Mouse (Mus musculus) adipocyte (in vitro differentiated cells): ENCODE results near the gene Cmya5.
"Not testable (repeated sequence)": the region's sequence is repeated elsewhere in the genome, so short reads cannot be mapped to it uniquely, and the experiment has no call there.

Source experiments
- DNase-seq: peaks from one replicate; pipeline ENCODE4 v3.0.0-alpha.2; 2016; ENCODE audit warnings: low spot score

Gene Cmya5

DNA sequence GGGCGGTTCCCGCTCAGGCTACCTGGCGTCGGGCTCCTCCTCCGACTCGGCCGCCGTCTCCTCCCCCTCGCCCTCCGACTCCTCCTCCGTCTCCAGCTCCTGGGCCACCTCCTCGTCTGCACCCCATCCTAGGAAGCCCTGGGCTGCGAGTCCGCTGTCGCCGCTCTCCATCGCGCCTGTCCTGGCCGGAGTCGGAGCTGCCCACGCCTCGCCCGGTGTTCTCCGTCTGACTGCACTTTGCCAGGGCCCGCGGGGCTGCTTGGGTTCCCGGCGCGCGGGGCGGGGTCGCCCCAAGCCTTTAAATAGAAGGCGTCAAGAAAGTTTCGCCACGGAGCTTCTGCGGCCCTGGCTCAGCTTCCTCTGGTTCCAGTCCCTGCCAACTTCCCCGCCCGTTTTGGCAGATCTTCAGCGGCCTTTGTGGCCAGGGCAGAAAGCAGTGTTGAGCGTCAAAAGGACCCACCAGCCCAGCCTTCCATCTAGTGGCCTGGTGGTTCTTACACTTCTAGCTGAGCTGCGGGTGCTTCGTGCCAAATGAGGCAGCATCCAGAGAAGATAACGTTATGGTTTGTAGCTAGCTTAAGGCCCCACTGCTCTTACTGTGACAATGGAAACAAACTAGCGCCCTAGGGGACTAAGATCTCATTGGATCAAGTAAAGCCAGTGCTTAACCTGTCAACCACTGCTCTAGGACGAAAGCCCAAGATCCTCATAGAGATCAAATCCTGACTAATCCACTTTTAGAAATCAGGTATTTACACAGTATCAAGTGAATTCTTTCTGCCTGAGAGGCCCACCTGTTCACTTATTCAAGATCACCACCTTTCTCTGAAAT is at the start of gene Cmya5:
TSS of gene Cmya5 (minus strand) at position 389 of the 832 bp plus-strand sequence.
- peak; percentile 14 for DNase-seq

DNA sequence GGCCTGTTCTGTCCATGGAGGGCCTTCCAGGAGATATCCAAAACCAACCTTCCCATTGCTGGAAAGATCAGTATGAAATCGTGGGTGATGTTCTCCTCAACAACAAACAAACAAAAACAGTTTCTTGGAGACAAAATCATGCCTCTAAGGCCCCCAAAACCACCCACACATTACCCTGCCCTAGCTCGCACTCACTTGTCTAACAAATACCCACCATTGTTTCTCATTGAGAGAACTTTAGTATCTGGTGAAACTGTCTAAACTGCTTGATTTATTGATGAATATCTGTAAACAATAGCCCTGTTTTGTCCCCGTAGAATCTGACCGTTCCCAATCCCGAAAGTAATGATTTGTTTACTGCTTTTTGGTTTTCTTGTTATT is 48.1 kb upstream of the Cmya5 start:
- no peak for DNase-seq

DNA sequence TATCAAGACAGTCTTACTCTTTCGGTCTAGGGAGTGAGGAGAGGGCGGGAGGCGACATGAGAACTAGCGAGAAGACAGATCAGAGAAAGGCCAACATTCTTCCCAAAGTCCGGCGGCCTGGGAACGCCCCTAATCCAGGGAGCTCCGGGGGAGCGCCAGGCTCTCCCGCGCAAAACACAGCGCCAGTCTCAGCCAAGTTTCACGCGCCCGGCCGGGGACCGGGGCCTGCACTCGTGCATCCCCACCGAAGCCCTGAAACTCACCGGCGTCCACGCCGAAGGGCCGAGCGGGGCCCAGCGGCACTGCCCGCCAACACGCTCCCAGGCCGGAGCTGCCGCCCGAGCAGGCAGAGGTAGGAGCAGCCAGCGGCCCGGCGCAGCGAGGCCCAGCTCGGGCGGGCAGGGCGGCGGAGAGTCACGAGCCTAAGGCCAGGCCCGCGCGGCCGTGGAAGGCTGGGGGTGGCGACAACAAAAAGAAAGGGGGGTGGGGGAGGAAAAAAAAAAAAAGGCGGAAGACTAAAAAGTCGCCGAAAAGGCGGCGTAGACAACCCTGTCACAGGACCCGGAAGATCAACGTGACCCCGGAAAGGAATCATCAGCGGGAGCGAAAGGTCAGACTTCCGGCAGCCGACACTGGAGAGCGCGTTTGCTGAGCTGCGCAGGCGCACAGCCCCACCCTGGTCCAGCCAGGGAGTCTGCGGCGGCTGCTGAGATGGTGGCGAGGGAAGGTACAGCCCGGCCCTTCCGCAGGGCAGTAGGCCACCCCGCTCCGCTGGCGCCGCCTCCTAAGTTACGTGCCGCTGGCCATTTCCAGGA is 47.5 kb upstream of the Cmya5 start, which contains the start of gene Tent2:
TSS of gene Tent2 (minus strand) at position 555 of the 815 bp plus-strand sequence.
- peak; percentile 98 for DNase-seq

DNA sequence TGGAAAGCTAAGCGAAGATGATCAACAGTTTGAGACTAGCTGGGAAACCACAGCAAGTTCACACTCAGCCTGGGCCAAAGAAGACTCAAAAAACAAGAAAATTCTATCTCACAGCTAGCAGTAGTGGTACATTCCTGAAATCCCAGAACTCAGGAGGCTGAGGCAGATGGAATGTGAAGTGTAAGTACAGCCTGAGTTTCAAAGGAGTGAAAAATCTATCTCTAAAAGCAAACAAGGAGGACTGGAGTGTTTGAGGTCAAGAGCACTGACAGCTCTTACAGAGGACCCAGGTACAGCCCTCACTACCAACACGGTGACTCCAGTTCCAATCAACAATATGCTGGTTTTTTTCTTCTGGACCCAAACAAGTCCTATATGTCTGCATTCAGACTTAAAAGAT is 44.9 kb upstream of the Cmya5 start:
- DNase-seq = no peak

DNA sequence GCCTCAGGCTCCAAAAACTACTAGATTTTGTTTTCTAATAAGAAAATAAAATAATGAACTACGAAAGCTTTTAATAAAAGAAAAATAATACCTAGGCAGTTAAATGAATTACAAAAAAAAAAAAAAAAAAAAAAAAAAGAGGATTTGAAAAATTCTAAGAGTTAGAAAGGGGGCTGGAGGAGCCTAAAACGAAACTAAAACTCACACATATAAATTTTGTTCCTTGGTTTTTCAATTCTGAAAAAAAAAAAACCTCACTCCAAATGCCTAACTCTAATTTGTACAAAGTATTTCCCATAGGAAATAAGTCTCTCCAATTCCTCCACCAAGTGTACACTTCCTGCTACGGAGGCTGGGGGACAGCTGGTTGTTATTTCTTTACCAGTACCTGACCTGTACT is 44.2 kb upstream of the Cmya5 start:
- DNase-seq = no peak

DNA sequence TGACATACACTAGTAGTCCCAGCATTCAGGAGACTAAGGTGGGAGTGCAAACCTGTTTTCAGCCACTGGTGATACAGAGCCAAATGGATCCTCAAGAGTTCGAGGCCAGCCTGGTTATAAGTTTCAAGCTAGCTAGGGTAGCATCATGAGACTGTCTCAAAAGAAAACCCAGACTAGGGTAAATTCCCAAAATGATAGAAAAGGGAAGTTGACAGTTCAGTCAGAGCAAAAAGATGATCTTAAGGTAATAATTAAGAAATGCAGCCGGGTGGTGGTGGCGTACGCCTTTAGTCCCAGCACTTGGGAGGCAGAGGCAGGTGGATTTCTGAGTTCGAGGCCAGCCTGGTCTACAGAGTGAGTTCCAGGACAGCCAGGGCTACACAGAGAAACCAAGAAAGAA is 43.3 kb upstream of the Cmya5 start:
- not testable (repeated sequence) for DNase-seq

DNA sequence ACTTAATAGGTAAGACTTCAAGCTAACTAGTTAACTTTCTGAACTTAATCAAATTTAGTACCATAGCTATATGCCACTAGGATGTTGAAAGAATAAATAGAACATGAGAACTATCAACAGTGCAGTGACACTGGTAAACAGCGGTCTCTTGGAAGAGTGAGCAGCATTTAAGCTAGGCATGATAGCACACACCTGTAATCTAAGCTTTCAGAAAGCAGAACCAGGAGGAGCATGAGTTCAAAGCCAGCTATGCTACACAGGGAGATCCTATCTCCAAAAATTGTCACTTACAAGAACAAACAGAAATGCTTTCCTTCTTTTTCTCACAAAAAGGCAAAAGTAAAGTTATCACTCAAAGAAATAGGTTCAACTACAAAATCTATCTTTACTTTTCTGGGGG is 35.8 kb upstream of the Cmya5 start:
- no peak for DNase-seq

DNA sequence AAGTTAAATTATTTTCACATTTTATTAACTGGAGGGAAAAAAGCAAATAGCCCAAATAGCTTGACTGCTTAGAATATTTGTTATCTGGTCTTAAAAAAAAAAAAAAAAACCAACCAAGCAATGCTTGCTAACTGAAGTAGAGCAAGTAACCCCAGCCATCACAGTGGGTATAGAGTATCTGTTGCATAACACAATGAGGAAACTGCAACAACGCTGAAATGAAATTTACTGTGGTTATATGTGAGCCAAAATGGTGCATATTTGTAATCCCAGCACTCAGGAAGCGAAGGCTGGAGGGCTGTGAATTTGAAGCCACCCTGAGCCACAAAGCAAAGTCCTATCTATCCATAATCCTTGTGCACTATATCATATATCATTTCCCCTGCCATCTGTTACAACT is 35.0 kb upstream of the Cmya5 start:
- DNase-seq = no peak

DNA sequence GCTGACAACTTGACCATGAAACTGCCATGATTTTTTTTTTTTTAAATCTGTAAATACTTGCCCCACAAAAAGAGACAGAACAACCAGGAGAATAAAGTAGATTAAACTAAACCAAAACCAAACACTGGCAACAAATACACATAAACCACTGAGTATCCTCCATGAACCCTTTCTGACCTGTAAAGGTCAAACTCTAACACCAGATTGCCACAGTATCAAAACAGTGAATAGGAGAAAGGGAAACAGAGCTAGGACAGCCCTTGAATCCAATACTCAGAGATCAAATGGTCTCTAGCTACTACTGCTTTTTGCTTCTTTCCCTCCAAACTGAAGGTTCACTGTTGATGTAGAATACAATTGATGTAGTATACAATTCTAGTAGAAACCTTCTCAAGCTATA is 33.0 kb upstream of the Cmya5 start:
- DNase-seq = no peak

DNA sequence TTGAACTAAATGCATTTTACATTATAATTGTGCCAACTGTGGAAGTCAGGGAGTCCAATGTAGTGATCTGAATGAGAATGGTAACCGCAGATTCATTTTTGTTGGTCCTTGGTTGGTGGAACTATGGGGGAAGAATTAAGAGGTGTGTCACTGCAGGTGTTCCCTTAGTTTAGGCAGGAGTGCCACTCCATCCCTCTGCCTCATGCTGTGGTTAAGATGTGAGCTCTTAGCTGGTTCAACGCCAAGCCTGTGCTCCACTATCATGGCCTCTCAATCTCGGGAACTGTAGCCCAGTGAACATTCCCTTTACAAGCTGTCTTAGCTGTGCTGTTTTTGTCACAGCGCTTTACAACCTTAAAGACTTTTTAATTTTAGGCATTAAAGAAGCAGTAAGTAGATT is 18.8 kb upstream of the Cmya5 start:
- no peak for DNase-seq

DNA sequence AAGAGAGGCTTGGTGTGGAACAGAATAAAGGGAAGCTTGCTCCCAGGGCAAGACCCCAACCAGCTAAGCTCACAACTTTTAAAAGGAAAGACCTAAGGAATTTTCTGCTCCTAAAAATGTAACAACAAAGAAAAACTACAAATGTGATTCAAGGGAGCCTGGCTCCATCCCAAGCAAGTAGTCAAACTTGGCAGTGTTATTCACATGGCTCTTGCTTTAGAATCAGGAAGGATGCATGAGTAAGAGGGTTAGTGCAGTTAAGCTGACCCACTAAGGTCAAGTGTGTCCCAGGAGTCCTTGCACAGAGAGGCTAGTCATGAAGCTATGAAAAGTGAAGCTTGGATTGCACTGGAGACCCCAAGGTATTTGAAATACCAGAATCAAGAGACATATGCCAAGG is 17.9 kb upstream of the Cmya5 start:
- DNase-seq = peak; percentile 52

DNA sequence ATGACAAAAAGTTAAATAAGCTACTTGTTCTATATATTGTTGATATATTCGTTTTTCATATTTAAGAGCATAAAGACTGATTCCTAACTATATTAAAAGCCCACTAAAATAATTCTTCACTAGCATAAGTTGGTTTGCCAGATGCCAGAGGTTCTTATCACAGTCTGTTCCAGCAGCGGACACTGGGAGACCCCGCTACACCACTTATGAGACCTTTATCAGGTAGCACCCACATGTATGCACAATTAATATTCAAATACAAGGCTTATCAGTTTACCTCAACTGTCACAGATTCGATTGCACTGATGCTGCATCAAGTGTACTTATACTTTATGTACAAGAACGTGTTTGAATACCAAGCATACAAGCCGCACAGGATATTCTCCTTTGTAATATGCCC is 13.7 kb upstream of the Cmya5 start:
- DNase-seq = no peak

DNA sequence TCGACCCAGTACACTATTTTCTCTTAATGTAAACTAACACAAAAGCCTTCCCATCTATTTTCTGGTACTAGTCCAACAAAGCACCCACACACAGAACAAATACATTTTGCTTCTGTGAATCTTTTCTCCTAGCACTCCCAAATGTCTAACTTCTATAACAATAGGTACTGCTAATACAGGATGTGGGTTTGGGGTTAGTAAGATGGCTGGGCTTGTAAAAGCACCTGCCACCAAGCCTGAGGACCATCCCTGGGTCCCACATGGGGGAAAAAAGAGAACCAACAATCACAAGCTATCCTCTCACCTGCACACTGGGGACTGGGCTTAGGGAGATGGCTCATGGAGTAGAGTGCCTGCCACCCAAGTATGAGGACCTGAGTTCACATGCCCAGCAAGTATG is 8.8 kb upstream of the Cmya5 start:
- no peak for DNase-seq

DNA sequence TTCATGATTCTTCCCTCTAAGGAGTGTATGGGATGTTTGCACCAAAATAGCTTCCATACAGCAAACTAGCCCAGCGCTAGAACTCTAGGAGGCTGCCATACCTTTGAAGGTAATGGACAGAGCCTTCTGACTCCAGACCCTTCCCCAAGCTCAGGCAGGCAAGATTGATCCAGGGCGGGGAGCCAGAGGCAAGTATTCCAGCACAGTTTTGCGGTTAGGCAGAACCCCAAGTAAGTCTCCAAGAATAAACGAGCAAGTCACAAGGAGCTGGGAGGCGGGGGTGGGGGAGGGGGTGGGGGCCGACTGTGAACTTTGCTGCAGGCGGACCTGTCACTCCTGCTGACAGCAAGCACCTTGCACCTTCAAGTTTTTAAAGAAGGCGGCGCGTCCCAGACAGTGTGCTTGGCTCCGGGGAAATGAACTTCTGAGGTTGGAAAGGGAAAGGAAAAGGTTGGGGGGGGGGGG is 673 bp downstream of the Cmya5 start:
- no peak for DNase-seq

DNA sequence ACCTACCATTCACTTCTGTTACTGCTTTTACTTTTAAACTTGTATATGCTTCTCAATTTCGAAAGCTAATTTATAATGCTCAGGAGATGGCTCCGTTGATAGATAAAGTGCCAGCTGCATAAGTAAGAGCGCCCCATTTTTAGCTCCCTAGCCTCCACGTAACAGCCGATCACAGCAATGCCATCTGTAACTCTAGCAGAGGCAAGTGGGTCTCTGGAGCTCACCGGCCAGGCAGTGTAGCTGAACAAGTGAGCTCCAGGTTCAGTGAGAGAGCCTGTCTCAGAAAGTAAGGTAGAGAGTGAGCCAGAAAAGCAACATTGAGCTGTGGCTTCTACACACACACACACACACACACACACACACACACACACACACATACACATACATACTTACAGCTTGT is 3.3 kb downstream of the Cmya5 start:
- DNase-seq = no peak

DNA sequence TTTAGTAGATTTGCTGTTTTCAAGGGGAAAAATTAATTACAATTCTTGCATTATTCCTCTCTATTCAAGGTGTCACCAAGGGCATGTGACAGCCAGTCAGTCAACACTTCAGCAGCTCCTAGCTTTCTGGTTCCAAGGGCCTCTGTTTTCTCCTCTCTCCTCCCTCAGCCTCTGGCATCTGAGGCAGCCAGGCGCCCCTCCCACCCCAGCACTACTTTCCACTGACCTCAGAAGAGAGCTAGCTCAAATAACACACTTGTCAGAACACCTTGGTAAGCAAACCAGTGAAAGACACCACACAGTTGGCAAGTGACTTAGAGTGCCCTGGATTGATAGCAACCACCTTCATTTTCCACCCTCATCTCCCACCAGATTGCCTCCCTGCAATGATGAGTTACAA is 6.5 kb downstream of the Cmya5 start:
- no peak for DNase-seq

DNA sequence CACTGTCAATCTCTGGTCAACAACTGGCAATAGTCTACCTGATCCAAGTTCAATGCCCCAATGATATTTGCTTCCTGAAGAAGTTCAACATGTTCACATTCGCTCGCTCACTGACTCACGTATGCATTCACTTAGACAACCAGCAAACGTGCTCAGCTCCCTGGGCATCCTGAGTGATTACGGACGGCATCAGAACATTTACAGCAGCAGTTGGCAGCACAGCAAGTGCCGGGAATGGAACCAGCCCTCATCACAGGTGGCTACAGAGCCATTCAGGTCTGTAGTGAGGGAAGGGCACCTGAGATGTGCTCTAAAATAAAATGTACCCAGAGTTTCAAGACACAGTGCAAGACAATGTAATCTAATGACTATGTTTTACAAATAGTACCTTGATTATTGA is 7.4 kb downstream of the Cmya5 start:
- DNase-seq = no peak

DNA sequence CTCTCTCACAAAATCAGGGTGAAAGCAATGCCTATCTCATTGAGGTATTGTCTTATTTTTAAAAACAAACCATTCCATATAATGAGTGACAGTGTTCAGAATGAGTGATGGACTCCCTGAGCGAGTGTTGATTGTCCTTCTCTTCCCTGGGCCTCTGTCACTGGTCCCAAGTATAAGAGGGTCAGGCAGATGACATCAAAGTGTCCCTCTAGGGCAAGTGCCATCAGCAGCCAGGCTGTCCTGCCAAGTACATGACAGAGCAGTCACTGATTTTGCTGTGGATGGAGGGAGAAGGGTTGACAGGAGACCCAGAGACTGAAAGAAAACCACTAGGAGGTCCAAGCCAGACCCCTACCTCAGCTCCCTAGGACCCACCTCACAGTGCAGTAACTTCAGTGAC is 8.3 kb downstream of the Cmya5 start:
- DNase-seq = no peak

DNA sequence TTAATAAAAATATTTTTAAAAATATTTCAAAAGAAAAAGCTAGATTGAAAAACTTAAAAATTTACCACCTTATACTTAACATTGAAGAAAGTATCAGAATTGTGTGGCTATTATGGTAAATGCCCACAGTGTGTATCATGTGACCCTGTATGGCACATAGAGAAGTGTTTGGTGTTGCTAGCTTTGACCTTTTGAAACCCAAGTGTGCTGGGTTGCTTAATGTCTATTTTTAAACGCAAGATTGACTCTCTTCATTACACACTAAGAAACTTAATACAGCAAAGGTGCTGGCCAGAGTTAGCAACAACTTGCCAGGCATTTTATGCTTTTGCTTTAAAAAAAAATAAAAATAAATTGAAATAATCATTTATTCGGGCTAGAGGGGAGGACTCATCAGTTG is 9.0 kb downstream of the Cmya5 start:
- peak; percentile 10 for DNase-seq

DNA sequence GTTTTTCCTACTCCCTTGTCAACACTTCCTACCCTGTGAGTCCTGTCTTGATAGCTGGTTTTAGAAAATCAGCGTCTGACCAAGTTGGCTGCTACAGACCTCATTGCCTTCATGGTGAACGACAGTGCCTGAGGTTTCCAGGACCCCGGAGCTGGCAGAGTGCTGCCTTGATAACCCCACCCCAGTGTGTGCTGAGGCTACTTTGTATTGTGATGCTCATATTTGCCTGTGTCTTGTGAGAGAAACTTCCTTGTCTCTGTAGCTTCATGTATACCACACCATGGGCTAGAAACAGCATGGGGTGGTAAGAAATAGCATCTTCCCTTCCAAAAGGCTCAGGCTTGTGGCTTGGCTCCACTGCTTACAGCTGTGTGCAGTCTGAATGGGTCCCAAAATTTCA is 13.8 kb downstream of the Cmya5 start:
- no peak for DNase-seq

DNA sequence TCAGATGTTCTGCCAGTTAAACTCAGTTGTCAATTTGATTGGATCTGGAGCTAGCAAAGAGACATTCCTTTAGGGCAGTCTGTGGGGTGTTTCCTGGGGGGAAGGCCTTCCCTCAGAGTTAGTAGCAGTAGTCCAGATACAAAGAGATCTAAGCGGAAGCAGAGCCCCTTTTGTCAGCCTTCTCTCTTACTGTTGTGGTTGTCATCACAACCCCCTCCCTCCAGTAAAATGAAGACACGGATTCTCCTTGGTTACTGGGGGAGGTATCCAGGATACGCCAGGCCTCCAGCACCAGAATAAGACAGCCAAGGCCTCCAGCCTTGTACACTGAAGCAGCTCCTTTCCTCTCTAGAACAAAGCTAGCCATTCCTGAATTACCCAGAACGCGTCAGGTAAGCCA is 15.6 kb downstream of the Cmya5 start:
- DNase-seq = no peak

DNA sequence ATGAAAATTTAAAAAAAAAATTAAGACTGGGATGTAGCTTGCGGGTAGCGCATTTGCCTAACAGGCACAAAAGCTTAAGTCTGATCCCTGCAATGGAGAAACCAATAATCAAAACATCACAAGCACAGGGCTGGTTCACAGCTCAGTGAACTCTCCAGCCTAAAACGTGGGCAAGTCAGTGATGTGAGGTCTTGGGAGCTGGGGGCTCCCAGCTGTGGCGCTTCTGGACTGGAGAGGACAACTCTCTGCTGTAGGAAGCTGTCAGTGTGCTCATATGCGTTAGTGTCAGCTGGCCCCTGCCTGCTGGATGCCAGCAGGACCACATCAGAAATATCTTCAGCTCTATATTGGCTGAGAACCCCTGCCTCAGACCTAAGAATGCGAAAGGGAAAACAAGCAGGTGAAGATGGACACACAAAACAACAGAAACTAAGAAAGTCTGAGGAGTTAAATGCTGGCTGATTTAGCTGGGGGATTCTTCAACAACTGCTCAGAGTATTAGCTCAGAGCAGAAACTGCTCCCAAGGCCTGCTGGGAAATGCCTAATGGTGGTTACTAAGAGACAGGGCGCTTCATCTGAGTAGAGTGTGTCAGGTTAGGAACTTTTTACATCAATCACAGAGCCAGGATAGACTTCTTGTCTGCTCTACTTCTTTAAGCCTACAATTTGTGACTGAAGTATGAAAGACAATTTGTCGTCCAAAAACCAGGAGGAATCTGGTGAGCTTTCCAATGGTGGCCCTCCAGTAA is 16.2 kb downstream of the Cmya5 start:
- DNase-seq = no peak

DNA sequence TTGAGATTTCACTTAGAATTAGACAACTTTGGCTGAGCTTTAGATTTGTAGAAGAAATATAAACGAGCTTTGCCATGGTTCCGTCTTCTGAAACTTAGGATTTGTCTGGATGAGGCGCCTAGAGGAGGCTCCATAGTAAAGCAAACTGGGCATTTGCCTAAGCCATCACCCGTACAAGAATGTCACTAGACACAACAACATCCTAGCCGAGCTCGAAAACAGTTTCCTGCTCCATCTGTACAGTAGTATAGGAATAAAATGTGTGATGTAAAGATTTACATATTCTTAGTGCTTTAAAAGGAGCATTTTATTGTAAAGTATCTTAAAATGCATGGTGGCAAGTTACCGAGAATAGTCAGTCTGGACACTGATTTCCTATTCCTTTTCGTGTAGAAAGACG is 22.2 kb downstream of the Cmya5 start:
- no peak for DNase-seq
